In the genomic region with DNA sequence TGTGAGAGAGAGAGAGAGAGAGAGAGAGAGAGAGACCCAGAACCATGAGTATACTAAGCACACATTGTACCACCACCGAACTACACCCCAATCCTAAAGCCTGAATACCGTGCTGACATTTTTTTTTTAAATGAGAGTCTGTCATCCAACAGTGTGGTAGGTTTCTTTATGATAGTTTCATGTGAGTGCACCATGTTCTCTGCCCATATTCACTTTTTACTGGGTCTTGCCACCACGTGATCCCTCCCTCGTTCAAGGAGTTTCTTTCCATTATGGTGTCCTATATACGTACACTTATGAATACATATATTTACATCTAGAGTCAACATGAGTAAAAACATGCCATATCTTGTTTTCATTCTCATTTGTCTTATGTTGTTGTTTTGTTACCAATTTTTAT, we compare ENCODE assay signal across 8 mouse cellular contexts. TPM values are rescaled to one million over a fixed set of nuclear protein-coding genes. Genes with fewer than 3 reads are reported as not detected.
DNase-seq lines count a peak whose midpoint lies in the region; ATAC-seq lines count a peak whose summit lies in the region.

No protein-coding gene starts in this region.

- no peak for DNase-seq in hindbrain, embryonic 10.5 days (ENCODE audit: low spot score)
- no peak for DNase-seq in hindbrain, embryonic 11.5 days (ENCODE audit: low spot score)
- DNase-seq in MEL-GATA-1-ER (ENCODE audit: extremely low read depth, low read depth), result peak; percentile 45
- DNase-seq in midbrain, embryonic 11.5 days (ENCODE audit: low spot score, missing footprints), result peak; percentile 75
- no peak for DNase-seq in cerebellum, postnatal 10 days
- no peak for DNase-seq in ovary, postnatal 14 days (ENCODE audit: low spot score)
- DNase-seq in gastrocnemius, postnatal 25 days, result no peak

- H3K4me3 ChIP-seq in hindbrain, embryonic 10.5 days, result peak overlapping the region; percentile 78; the same call in 1 of the 2 replicates
- no peak overlapping the region for H3K4me3 ChIP-seq in hindbrain, embryonic 11.5 days (ENCODE audit: low read depth, low read length)
- H3K4me3 ChIP-seq in hindbrain, embryonic 15.5 days, result peak overlapping the region; percentile 77
- no peak overlapping the region for H3K4me3 ChIP-seq in midbrain, embryonic 11.5 days (ENCODE audit: low read depth, low read length)

- no peak overlapping the region for H3K27ac ChIP-seq in hindbrain, embryonic 10.5 days
- no peak overlapping the region for H3K27ac ChIP-seq in hindbrain, embryonic 11.5 days (ENCODE audit: low read depth, low read length)
- no peak overlapping the region for H3K27ac ChIP-seq in hindbrain, embryonic 15.5 days (replicated peaks)
- H3K27ac ChIP-seq in midbrain, embryonic 11.5 days (ENCODE audit: low read depth, low read length), result no peak overlapping the region

- ATAC-seq in hindbrain, embryonic 11.5 days (ENCODE audit: low FRiP score), result no peak
- ATAC-seq in hindbrain, embryonic 15.5 days (ENCODE audit: low FRiP score, low read depth), result no peak
- no peak for ATAC-seq in midbrain, embryonic 11.5 days (ENCODE audit: low FRiP score)

- peaks cover 14% of the 10 kb centered on the region for H3K4me1 ChIP-seq in hindbrain, embryonic 10.5 days (replicated peaks)
- no peaks in the 10 kb centered on the region for H3K4me1 ChIP-seq in hindbrain, embryonic 11.5 days (replicated peaks; ENCODE audit: control insufficient read depth, insufficient read depth, low read length)
- H3K4me1 ChIP-seq in hindbrain, embryonic 15.5 days (replicated peaks), result peaks cover 6% of the 10 kb centered on the region; the same call in 1 of the 2 replicates
- H3K4me1 ChIP-seq in midbrain, embryonic 11.5 days (ENCODE audit: control insufficient read depth, insufficient read depth, low read length), result no peaks in the 10 kb centered on the region; the same call in 1 of the 2 replicates

- H3K9ac ChIP-seq in hindbrain, embryonic 11.5 days (ENCODE audit: low read depth, low read length), result no peak overlapping the region
- H3K9ac ChIP-seq in hindbrain, embryonic 15.5 days, result no peak overlapping the region
- no peak overlapping the region for H3K9ac ChIP-seq in midbrain, embryonic 11.5 days (ENCODE audit: low read length)

- no peaks in the 10 kb centered on the region for H3K9me3 ChIP-seq in hindbrain, embryonic 10.5 days
- H3K9me3 ChIP-seq in hindbrain, embryonic 11.5 days (ENCODE audit: control insufficient read depth, low read length), result no peaks in the 10 kb centered on the region
- no peaks in the 10 kb centered on the region for H3K9me3 ChIP-seq in hindbrain, embryonic 15.5 days
- H3K9me3 ChIP-seq in midbrain, embryonic 11.5 days (ENCODE audit: control insufficient read depth, low read length), result no peaks in the 10 kb centered on the region

- no peaks in the 10 kb centered on the region for H3K36me3 ChIP-seq in hindbrain, embryonic 10.5 days
- H3K36me3 ChIP-seq in hindbrain, embryonic 11.5 days (ENCODE audit: control insufficient read depth, insufficient read depth, low read length), result no peaks in the 10 kb centered on the region
- H3K36me3 ChIP-seq in hindbrain, embryonic 15.5 days, result no peaks in the 10 kb centered on the region
- no peaks in the 10 kb centered on the region for H3K36me3 ChIP-seq in midbrain, embryonic 11.5 days (ENCODE audit: control insufficient read depth, insufficient read depth, low read length)

- WGBS in hindbrain, embryonic 10.5 days, result 84% methylated on average over 5 of the region's 5 CpGs
- WGBS in hindbrain, embryonic 11.5 days, result 87% methylated on average over 5 of the region's 5 CpGs
- 74% methylated on average over 5 of the region's 5 CpGs for WGBS in hindbrain, embryonic 15.5 days
- 83% methylated on average over 5 of the region's 5 CpGs for WGBS in midbrain, embryonic 11.5 days

- H3K27me3 ChIP-seq in hindbrain, embryonic 10.5 days (ENCODE audit: insufficient read depth, poor library complexity, severe bottlenecking), result peaks cover 12% of the 10 kb centered on the region
- H3K27me3 ChIP-seq in hindbrain, embryonic 11.5 days (ENCODE audit: control insufficient read depth, insufficient read depth, low read length), result no peaks in the 10 kb centered on the region
- no peaks in the 10 kb centered on the region for H3K27me3 ChIP-seq in hindbrain, embryonic 15.5 days
- no peaks in the 10 kb centered on the region for H3K27me3 ChIP-seq in midbrain, embryonic 11.5 days (ENCODE audit: control insufficient read depth, insufficient read depth, low read length)

- H3K4me2 ChIP-seq in hindbrain, embryonic 11.5 days (replicated peaks; ENCODE audit: low read depth, low read length), result no peak overlapping the region
- H3K4me2 ChIP-seq in hindbrain, embryonic 15.5 days, result peak overlapping the region; percentile 99
- H3K4me2 ChIP-seq in midbrain, embryonic 11.5 days, result no peak overlapping the region; the same call in 1 of the 2 replicates

RNA-seq across cellular contexts. Expression of gene Manba, which starts 0.9 kb away (rescaled TPM):
- 4.8 and 5.2 TPM in 2 replicates for polyA plus RNA-seq in hindbrain, embryonic 10.5 days (2016; fragmentation: Nextera tagmentation; extraction: Ambion mirVana)
- polyA plus RNA-seq in hindbrain, embryonic 11.5 days (2014; fragmentation: Nextera tagmentation; extraction: Ambion mirVana), result 3.7 and 4.8 TPM in 2 replicates
- polyA plus RNA-seq in hindbrain, embryonic 15.5 days (2015; fragmentation: Nextera tagmentation; extraction: Ambion mirVana), result 6.3 and 6.7 TPM in 2 replicates
- 4.4 and 5.8 TPM in 2 replicates for polyA plus RNA-seq in midbrain, embryonic 11.5 days (2014; fragmentation: Nextera tagmentation; extraction: Ambion mirVana)
- 1 to 10 TPM; 4.1 to 4.7 TPM for total RNA-seq in gastrocnemius, postnatal 25 days (2021)

RNA-seq across cellular contexts. Expression of gene Ube2d3, which starts 48.4 kb away (rescaled TPM):
- polyA plus RNA-seq in hindbrain, embryonic 10.5 days (2016; fragmentation: Nextera tagmentation; extraction: Ambion mirVana), result 507 and 538 TPM in 2 replicates
- 662 and 666 TPM in 2 replicates for polyA plus RNA-seq in hindbrain, embryonic 11.5 days (2014; fragmentation: Nextera tagmentation; extraction: Ambion mirVana)
- polyA plus RNA-seq in hindbrain, embryonic 15.5 days (2015; fragmentation: Nextera tagmentation; extraction: Ambion mirVana), result 344 and 347 TPM in 2 replicates
- 693 and 733 TPM in 2 replicates for polyA plus RNA-seq in midbrain, embryonic 11.5 days (2014; fragmentation: Nextera tagmentation; extraction: Ambion mirVana)
- 100 to 1,000 TPM; 281 to 301 TPM for total RNA-seq in gastrocnemius, postnatal 25 days (2021)

Comparison
In these comparisons a context has a peak if more than half of its experiments do, and no peak if none do; other contexts are left out.
1. H3K4me3 ChIP-seq: peak in hindbrain, embryonic 10.5 days (single experiment) and hindbrain, embryonic 15.5 days (single experiment); none in hindbrain, embryonic 11.5 days (single experiment) and midbrain, embryonic 11.5 days (single experiment).
2. DNase-seq: peak in MEL-GATA-1-ER (single experiment) and midbrain, embryonic 11.5 days (single experiment); none in hindbrain, embryonic 10.5 days (single experiment), hindbrain, embryonic 11.5 days (single experiment), cerebellum, postnatal 10 days (0 of 2), ovary, postnatal 14 days (single experiment) and gastrocnemius, postnatal 25 days (single experiment).